Mouse (Mus musculus) olfactory bulb, adult 2 months (tissue): ENCODE measurements around the gene Gm5799. TPM values are rescaled to one million over a fixed set of nuclear protein-coding genes. Genes with fewer than 3 reads are reported as not detected.
"Not testable (repeated sequence)": the region's sequence is repeated elsewhere in the genome, so short reads cannot be mapped to it uniquely, and the experiment has no call there.

Experiments
- H3K27ac ChIP-seq: fragments of 200-500 bp; 2 replicates; pipeline ENCODE4 v1.5.1; 2012; ENCODE audit warnings: low read depth, low read length; ENCODE audit not compliant: insufficient read depth
- H3K4me1 ChIP-seq: fragments of 200-500 bp; 2 replicates; pipeline ENCODE4 v1.6.1; 2012; ENCODE audit warnings: low read length; ENCODE audit not compliant: control insufficient read depth, insufficient read depth
- H3K4me3 ChIP-seq: fragments of 200-500 bp; 2 replicates; pipeline ENCODE4 v1.5.1; 2012; ENCODE audit warnings: mild to moderate bottlenecking, low read depth, low read length, moderate library complexity; ENCODE audit not compliant: insufficient read depth
- WGBS: fragments of 180-500 bp; shearing (Covaris S2); methylation state at CpG from one replicate; pipeline ENCODE4 v1.1.7; 2018; 5-methylcytosine and 5-hydroxymethylcytosine counted together
- polyA plus RNA-seq: library from polyadenylated mRNA; stranded (reverse); fragments of >200 nt; gene quantifications from 2 replicates; pipeline ENCODE4 v1.2.4, GENCODE M21; 2012; ENCODE audit warnings: low replicate concordance; ENCODE audit not compliant: missing spikeins, insufficient read depth, insufficient read length

Gene Gm5799
- polyA plus RNA-seq, result not detected in 2 replicates

GRCm38 (mm10) chr14:43543276-43543675 lies at the start of gene Gm5799:
TSS of gene Gm5799 (plus strand) at chr14:43543576.
- H3K4me1 ChIP-seq, H3K27ac ChIP-seq, H3K4me3 ChIP-seq: not testable (repeated sequence)
- WGBS, result 82% methylated on average over 2 of the region's 2 CpGs

GRCm38 (mm10) chr14:43531052-43532010 lies 12.0 kb upstream of the Gm5799 start:
- 41% methylated on average over 14 of the region's 15 CpGs for WGBS
- not testable (repeated sequence) for H3K4me3 ChIP-seq, H3K4me1 ChIP-seq, H3K27ac ChIP-seq

GRCm38 (mm10) chr14:43532011-43532383 lies 11.4 kb upstream of the Gm5799 start:
- WGBS, result no CpG with 5 or more reads among the region's 6 CpGs
- not testable (repeated sequence) for H3K4me3 ChIP-seq, H3K4me1 ChIP-seq, H3K27ac ChIP-seq

- WGBS, result 50% methylated on average over 6 of the region's 6 CpGs
- not testable (repeated sequence) for H3K4me3 ChIP-seq
These were observed 11.0 kb upstream of the Gm5799 start for GRCm38 (mm10) chr14:43532387-43532786.

GRCm38 (mm10) chr14:43538144-43538543 lies 5.2 kb upstream of the Gm5799 start:
- H3K4me1 ChIP-seq, H3K4me3 ChIP-seq, H3K27ac ChIP-seq: not testable (repeated sequence)
- 53% methylated on average over 2 of the region's 2 CpGs for WGBS

More at GRCm38 (mm10) chr14:43532387-43532786, 11.0 kb upstream of the Gm5799 start:
- H3K27ac ChIP-seq, H3K4me1 ChIP-seq: not testable (repeated sequence)

GRCm38 (mm10) chr14:43546281-43546680 lies 2.9 kb downstream of the Gm5799 start:
- not testable (repeated sequence) for H3K4me1 ChIP-seq, H3K27ac ChIP-seq, H3K4me3 ChIP-seq

- WGBS, result 88% methylated on average over 2 of the region's 2 CpGs
These were observed 8.9 kb downstream of the Gm5799 start for GRCm38 (mm10) chr14:43552271-43552670.

GRCm38 (mm10) chr14:43577969-43578368 lies 34.6 kb downstream of the Gm5799 start:
- H3K4me1 ChIP-seq, H3K27ac ChIP-seq: not testable (repeated sequence)
- 83% methylated on average over 4 of the region's 4 CpGs for WGBS

More at GRCm38 (mm10) chr14:43552271-43552670, 8.9 kb downstream of the Gm5799 start:
- H3K27ac ChIP-seq, H3K4me1 ChIP-seq, H3K4me3 ChIP-seq: not testable (repeated sequence)

GRCm38 (mm10) chr14:43579046-43579445 lies 35.7 kb downstream of the Gm5799 start, which contains the start of gene Gm17654:
TSS of gene Gm17654 (minus strand) at chr14:43579146.
- not testable (repeated sequence) for H3K27ac ChIP-seq, H3K4me1 ChIP-seq, H3K4me3 ChIP-seq
- 83% methylated on average over 1 of the region's 2 CpGs for WGBS

More at GRCm38 (mm10) chr14:43577969-43578368, 34.6 kb downstream of the Gm5799 start:
- H3K4me3 ChIP-seq, result not testable (repeated sequence)

Other genes with a start within 250 kb of the Gm5799 start
- not detected in 2 replicates for gene Gm8127, start 249.7 kb upstream of the Gm5799 start, polyA plus RNA-seq
- not detected in 2 replicates for gene 1700001F09Rik, start 195.8 kb upstream of the Gm5799 start, polyA plus RNA-seq
- gene Gm8138, start 127.2 kb upstream of the Gm5799 start, polyA plus RNA-seq, result not detected in 2 replicates
- not detected in 2 replicates for gene Gm17654, start 35.6 kb downstream of the Gm5799 start, polyA plus RNA-seq
- gene Gm10375, start 64.4 kb downstream of the Gm5799 start, polyA plus RNA-seq, result not detected in 2 replicates
- not detected in 2 replicates for gene Gm8165, start 133.6 kb downstream of the Gm5799 start, polyA plus RNA-seq
- gene Gm7324, start 154.3 kb downstream of the Gm5799 start, polyA plus RNA-seq, result not detected in 2 replicates
- not detected in 2 replicates for gene Gm16506, start 183.9 kb downstream of the Gm5799 start, polyA plus RNA-seq
- not detected in 2 replicates for gene Gm6526, start 204.3 kb downstream of the Gm5799 start, polyA plus RNA-seq
- not detected in 2 replicates for gene Gm8180, start 241.2 kb downstream of the Gm5799 start, polyA plus RNA-seq